Mouse (Mus musculus) heart, adult 11 months (tissue): ENCODE results near the gene Tnrc6b.

Experiments
- DNase-seq: peaks from one replicate; pipeline ENCODE4 v3.0.0; 2022

Tnrc6b gene

GRCm38 (mm10) chr15:80710608-80711363, at the start of gene Tnrc6b:
TSS of gene Tnrc6b (plus strand) at chr15:80711313.
- DNase-seq = peak; percentile 100

- DNase-seq = no peak
Observed at GRCm38 (mm10) chr15:80664444-80664843, 46.7 kb upstream of the Tnrc6b start.

DNA sequence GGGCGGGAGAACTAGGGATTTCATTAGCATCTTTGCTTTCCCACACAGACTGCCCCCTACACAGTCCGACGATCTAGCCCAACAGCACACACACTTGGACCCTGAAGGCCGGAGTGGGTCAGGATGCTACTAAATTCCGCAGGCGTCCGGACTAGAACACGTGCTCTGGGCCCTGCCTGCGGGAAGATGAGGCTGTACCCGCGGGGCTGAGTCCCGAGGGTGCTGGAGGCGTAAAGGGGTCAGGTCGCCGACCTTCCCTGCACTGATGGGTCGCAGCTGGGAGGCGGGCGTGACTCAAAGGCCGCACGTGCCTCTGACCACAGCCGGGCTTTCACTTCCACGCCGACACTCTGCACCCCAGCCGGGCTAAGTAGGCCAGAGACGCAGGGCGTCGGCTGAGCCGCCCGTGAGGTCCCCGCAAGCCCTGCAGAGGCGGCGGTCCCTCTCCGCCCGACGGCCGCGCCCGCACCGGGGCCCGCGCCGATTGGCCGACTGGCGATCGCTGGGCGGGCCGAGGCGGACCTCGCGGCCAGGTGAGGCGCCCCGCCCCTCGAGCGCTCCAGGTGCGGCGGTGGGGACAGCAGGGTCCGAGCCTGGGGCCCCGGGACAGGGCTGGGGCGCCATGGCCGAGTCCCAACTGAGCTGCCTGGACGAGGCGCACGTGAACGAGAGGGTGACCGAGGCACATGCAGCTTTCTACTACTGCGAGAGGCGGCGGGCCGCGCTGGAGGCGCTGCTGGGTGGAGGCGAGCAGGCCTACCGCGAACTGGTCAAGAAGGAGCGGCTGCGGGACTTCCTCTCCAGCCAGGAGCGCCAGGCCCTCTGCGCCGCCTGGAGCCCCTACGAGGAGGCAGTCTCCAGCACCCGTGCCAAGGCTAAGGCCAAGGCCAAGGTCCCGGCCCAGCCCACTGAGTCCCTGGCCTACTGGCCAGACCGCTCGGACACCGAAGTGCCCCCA, 39.5 kb upstream of the Tnrc6b start, which contains the start of gene Fam83f:
Fam83f (plus strand) TSS at position 553 of the 958 bp plus-strand sequence.
- peak; percentile 96 for DNase-seq

GRCm38 (mm10) chr15:80672810-80673209, 38.3 kb upstream of the Tnrc6b start:
- DNase-seq = no peak

GRCm38 (mm10) chr15:80673337-80674095, 37.6 kb upstream of the Tnrc6b start:
- DNase-seq = no peak

GRCm38 (mm10) chr15:80674700-80675099, 36.4 kb upstream of the Tnrc6b start:
- DNase-seq = no peak

DNA sequence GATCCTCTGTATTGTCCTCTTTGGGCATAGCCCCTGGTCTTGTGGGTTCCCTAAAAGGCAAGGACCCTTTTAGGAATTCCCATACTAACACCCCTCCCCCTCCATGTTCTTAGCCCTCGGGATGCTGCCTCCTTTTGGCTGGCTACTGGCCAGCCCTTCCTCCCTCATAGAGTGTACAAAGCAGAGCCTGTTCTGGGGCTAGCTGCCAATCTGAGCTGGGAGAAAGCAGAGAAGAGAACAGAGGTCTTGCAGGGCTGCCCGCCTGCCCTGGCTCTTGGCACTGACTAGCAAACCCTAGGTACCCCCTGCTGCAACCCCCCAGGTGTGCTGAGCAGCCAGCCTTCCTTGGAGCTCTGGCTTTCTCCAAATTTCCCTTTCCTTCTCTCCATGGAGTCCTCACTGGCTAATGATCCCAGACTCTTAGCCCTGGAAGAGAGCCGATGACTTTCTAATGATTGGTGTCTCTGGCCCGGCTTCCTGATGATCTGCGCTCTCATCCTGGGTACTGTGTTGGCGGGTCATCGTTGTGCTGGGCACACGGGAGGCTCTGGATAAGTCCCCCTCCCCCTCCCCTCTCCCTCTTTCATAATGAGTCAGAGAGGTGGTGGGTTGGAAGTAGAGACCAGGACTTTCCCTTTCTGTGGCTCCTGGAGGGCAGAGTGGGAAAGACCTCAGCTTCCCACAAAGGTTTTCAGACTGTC, 31.4 kb upstream of the Tnrc6b start:
- DNase-seq = peak; percentile 91

GRCm38 (mm10) chr15:80680347-80681030, 30.6 kb upstream of the Tnrc6b start:
- DNase-seq = no peak

DNA sequence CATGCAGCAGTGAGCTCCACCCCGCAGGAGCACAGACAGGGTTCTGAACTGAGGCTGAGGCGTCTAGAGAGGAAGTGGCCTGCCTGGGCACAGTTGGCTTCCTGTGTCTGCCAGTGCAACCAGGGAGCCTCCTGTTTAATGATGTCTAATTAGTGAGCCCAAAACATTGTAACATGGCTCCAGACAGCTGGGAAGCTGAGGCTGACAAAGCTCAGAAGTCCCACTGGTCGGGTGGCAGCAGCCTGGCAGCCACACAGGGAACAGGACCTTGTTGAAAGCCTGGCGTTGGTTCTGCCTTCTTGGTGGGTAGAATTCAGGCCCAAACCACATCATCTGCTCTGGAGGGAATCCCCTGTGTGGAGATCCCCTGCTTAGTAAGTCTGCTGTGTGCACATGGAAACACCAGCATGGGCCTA, 29.6 kb upstream of the Tnrc6b start:
- no peak for DNase-seq

- DNase-seq = no peak
Observed at GRCm38 (mm10) chr15:80682343-80682742, 28.8 kb upstream of the Tnrc6b start.

- no peak for DNase-seq
Observed at GRCm38 (mm10) chr15:80683151-80683550, 28.0 kb upstream of the Tnrc6b start.

DNA sequence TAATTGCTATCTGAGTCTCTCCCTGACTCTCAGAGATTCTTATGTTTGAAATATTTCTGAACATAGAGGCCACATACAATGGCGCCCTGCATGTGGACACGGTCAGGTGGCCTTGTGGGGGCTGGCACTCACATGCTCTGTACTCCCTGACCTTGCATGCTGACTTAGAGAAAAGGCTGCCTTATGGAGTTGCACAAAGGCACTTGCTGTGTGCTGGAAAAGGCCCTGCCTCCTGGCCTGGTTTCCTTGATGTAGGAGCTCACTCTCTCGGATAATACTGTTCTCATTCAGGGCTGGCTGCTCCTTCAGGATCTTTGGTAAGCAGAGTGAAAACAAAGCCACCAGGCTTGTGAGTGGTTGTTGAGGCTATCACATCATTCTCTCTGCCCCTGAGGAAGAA, 27.1 kb upstream of the Tnrc6b start:
- DNase-seq = no peak

- no peak for DNase-seq
Observed at GRCm38 (mm10) chr15:80684786-80685602, 26.1 kb upstream of the Tnrc6b start.

DNA sequence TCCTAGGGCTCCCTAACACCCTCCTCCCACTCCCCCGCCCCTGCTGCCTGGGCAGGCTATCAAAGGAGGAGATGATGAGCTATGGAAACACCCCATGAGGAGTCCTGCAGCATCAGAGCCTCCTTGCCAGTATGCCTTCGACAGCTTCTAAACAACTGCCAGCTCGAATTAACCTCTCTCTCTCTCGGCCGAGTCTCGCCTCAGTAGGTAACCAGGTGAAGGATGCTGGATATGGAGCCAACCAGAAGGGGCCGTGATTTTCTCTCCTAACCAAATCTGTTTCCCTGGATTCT, 25.6 kb upstream of the Tnrc6b start:
- no peak for DNase-seq

DNA sequence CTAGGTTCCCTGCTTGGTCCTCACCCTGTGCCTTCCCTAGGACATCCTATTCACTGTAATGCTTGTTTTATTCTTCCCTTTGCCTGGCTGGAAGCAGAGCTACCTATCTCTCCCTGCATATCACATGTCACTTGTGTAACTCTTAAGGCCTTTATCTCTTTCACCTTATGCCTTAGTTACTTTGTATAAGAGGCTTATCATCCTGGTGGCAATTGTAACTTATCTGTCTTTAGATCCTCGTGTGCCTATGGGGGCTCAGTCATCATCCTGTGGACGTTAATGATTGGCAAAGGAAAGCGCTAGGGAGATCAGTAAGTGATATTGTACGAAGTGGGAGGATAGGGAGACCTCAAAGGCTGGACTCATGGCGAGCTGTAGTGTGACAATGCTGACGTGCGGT, 22.6 kb upstream of the Tnrc6b start:
- DNase-seq = no peak

GRCm38 (mm10) chr15:80693492-80693891, 17.6 kb upstream of the Tnrc6b start:
- DNase-seq = no peak

GRCm38 (mm10) chr15:80694125-80694910, 16.8 kb upstream of the Tnrc6b start:
- DNase-seq = no peak

DNA sequence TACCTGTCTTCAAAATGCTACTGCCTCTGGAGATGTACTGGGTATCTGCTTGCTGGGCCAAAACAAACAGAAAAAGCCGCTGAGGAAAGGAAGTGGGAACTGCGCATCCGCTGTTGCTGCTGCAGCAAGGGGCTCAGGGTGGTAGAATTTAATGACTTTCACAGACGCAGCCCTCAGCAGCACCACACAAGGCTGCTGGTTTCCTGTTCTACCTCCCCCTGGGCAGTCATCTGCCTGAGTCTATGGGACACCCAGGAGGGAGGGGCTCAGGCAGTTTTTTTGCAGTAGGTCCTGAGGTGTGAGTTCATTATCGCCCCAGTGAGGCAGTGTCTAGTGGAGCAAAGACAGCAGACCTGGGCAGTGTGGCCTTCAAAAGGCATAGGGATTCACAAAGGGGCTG, 13.5 kb upstream of the Tnrc6b start:
- DNase-seq = no peak

GRCm38 (mm10) chr15:80701481-80702257, 9.4 kb upstream of the Tnrc6b start:
- no peak for DNase-seq
